13 mouse cellular contexts compared by ENCODE assay signal in genomic region chr8:70003204-70003657, GRCm38 (mm10). TPM values are rescaled to one million over a fixed set of nuclear protein-coding genes. Genes with fewer than 3 reads are reported as not detected.
DNase-seq lines count a peak whose midpoint lies in the region; ATAC-seq and TF ChIP-seq lines count a peak whose summit lies in the region.
"Had no signal": no experiment of that assay in that cellular context is flagged by ENCODE, and none has a peak within 500 bp of the region (broad histone marks: within the 10 kb centered on the region; RNA-seq: fewer than 3 reads in every experiment).

No protein-coding gene starts in this region.

- no peaks in the 10 kb centered on the region for H3K4me1 ChIP-seq in forebrain, postnatal 0 days (ENCODE audit: insufficient read depth)
- H3K4me1 ChIP-seq in forebrain, embryonic 10.5 days, result peaks cover 9% of the 10 kb centered on the region
- peaks cover 16% of the 10 kb centered on the region; the same call in 1 of the 2 replicates for H3K4me1 ChIP-seq in spleen, adult 2 months (ENCODE audit: control insufficient read depth, insufficient read depth, insufficient read length)

- no peak for DNase-seq in forebrain, postnatal 0 days
- no peak for DNase-seq in forebrain, embryonic 10.5 days (ENCODE audit: extremely low spot score, low spot score)
- DNase-seq in spleen, adult 2 months (ENCODE audit: low read depth in 1 of 2, low spot score in 2 of 2), result peak in 1 of 2 experiments; percentile 53
- DNase-seq in spleen, postnatal 14 days (ENCODE audit: low spot score in 2 of 2), result no peak
- peak; percentile 51 for DNase-seq in thymus, postnatal 4 days
- DNase-seq in cerebellum, adult 18-20 months, result no peak
- DNase-seq: cerebellum, adult 2 months; heart, postnatal 4 days had no signal

- no peak overlapping the region for H3K4me2 ChIP-seq in forebrain, postnatal 0 days (ENCODE audit: low read depth)
- H3K4me2 ChIP-seq: embryonic facial prominence, embryonic 15.5 days; limb, embryonic 15.5 days; neural tube, embryonic 13.5 days had no signal

- TF ChIP-seq POLR2A in spleen, adult 2 months (IDR thresholded peaks at IDR 0.05; ENCODE audit: low read depth, low read length), result no peak

- H3K27ac ChIP-seq in forebrain, postnatal 0 days (ENCODE audit: low read depth, low read length), result no peak overlapping the region
- no peak overlapping the region for H3K27ac ChIP-seq in forebrain, embryonic 10.5 days
- peak overlapping the region; percentile 61 for H3K27ac ChIP-seq in spleen, adult 2 months (ENCODE audit: insufficient read depth, low read length)
- H3K27ac ChIP-seq in macrophage, result peak overlapping the region; percentile 99
- H3K27ac ChIP-seq: embryonic facial prominence, embryonic 15.5 days; limb, embryonic 15.5 days; neural tube, embryonic 13.5 days had no signal

- no peaks in the 10 kb centered on the region for H3K36me3 ChIP-seq in forebrain, postnatal 0 days (ENCODE audit: insufficient read depth)
- H3K36me3 ChIP-seq in forebrain, embryonic 10.5 days (replicated peaks), result no peaks in the 10 kb centered on the region
- H3K36me3 ChIP-seq in spleen, adult 2 months (ENCODE audit: control insufficient read depth, insufficient read depth, low read length), result no peaks in the 10 kb centered on the region
- no peaks in the 10 kb centered on the region for H3K36me3 ChIP-seq in macrophage (ENCODE audit: inconsistent target)
- H3K36me3 ChIP-seq: embryonic facial prominence, embryonic 15.5 days; limb, embryonic 15.5 days; neural tube, embryonic 13.5 days had no signal

- no peak overlapping the region for H3K9ac ChIP-seq in forebrain, postnatal 0 days
- H3K9ac ChIP-seq: embryonic facial prominence, embryonic 15.5 days; limb, embryonic 15.5 days; neural tube, embryonic 13.5 days had no signal

- TF ChIP-seq CTCF in forebrain, postnatal 0 days (IDR thresholded peaks at IDR 0.05; ENCODE audit: low read depth), result 0 out of 2 replicates have a peak, but pooled peaks have one; percentile 8
- no peak for TF ChIP-seq CTCF in spleen, adult 2 months (IDR thresholded peaks at IDR 0.05; ENCODE audit: extremely low read depth, insufficient read depth, insufficient read length, insufficient replicate concordance)

- H3K79me2 ChIP-seq in macrophage (ENCODE audit: inconsistent target), result no peaks in the 10 kb centered on the region

- H3K27me3 ChIP-seq in forebrain, postnatal 0 days (ENCODE audit: insufficient read depth, low read length), result no peaks in the 10 kb centered on the region
- H3K27me3 ChIP-seq in forebrain, embryonic 10.5 days (ENCODE audit: poor library complexity, severe bottlenecking), result no peaks in the 10 kb centered on the region
- no peaks in the 10 kb centered on the region for H3K27me3 ChIP-seq in spleen, adult 2 months (ENCODE audit: control insufficient read depth, insufficient read depth, low read length)
- H3K27me3 ChIP-seq: embryonic facial prominence, embryonic 15.5 days; limb, embryonic 15.5 days; neural tube, embryonic 13.5 days had no signal

- ATAC-seq in forebrain, postnatal 0 days, result no peak
- ATAC-seq in erythroblast, adult 5-6 weeks (replicated peaks; ENCODE audit: low FRiP score, poor library complexity, severe bottlenecking), result no peak

- WGBS in forebrain, postnatal 0 days, result 56% methylated on average over 4 of the region's 4 CpGs
- WGBS in forebrain, embryonic 10.5 days, result 56% methylated on average over 4 of the region's 4 CpGs
- 20% methylated on average over 4 of the region's 4 CpGs for WGBS in spleen, adult 2 months
- WGBS in macrophage (ENCODE audit: missing documents), result 24% methylated on average over 4 of the region's 4 CpGs

- no peaks in the 10 kb centered on the region for H3K9me3 ChIP-seq in forebrain, postnatal 0 days (ENCODE audit: low read length)
- H3K9me3 ChIP-seq in forebrain, embryonic 10.5 days, result no peaks in the 10 kb centered on the region
- H3K9me3 ChIP-seq: embryonic facial prominence, embryonic 15.5 days; limb, embryonic 15.5 days; neural tube, embryonic 13.5 days had no signal

- H3K4me3 ChIP-seq in forebrain, postnatal 0 days (ENCODE audit: low read depth, low read length), result no peak overlapping the region
- no peak overlapping the region for H3K4me3 ChIP-seq in forebrain, embryonic 10.5 days
- H3K4me3 ChIP-seq in spleen, adult 2 months (ENCODE audit: extremely low read depth, insufficient read depth, insufficient read length), result no peak overlapping the region
- H3K4me3 ChIP-seq in macrophage (ENCODE audit: inconsistent target), result no peak overlapping the region
- H3K4me3 ChIP-seq: embryonic facial prominence, embryonic 15.5 days; limb, embryonic 15.5 days; neural tube, embryonic 13.5 days had no signal

RNA-seq across cellular contexts. Expression of gene Gatad2a, which starts 7.0 kb away (rescaled TPM):
- total RNA-seq in forebrain, postnatal 0 days (2014; rRNA removed), result 22.9 and 27.8 TPM in 2 replicates
- 21.7 and 24.9 TPM in 2 replicates for polyA plus RNA-seq in forebrain, postnatal 0 days (2015; fragmentation: Nextera tagmentation; extraction: Ambion mirVana)
- 51.7 and 57.1 TPM in 2 replicates for polyA plus RNA-seq in forebrain, embryonic 10.5 days (2016; fragmentation: Nextera tagmentation; extraction: Ambion mirVana)
- 45.8 and 64.6 TPM in 2 replicates for polyA plus RNA-seq in spleen, adult 2 months (2012; rRNA removed)
- total RNA-seq in macrophage (2018; cell fraction: chromatin; rRNA removed), result 100 to 1,000 TPM in 6 of 26 experiments, 10 to 100 TPM in 20; 28.5 to 185 (median 83.8) TPM
- total RNA-seq in macrophage (2018; cell fraction: cytosol; rRNA removed), result 10 to 100 TPM; 60.9 to 96.4 (median 79.3) TPM
- total RNA-seq in macrophage (2018; cell fraction: nucleus; rRNA removed), result 100 to 1,000 TPM in 1 of 26 experiments, 10 to 100 TPM in 25; 33.3 to 121 (median 69.3) TPM
- polyA plus RNA-seq in macrophage (2018), result 38.2 to 65.2 TPM (median 54.8 TPM) in 3 replicates
- total RNA-seq in erythroblast, adult 5-6 weeks (2015; ENCODE audit: low replicate concordance), result 22.8 and 30.2 TPM in 2 replicates
- 25.7 and 31.8 TPM in 2 replicates for total RNA-seq in erythroblast, adult 5-6 weeks (2017; ENCODE audit: low replicate concordance)

RNA-seq across cellular contexts. Expression of gene Mau2, which starts 39.3 kb away (rescaled TPM):
- 137 and 142 TPM in 2 replicates for total RNA-seq in forebrain, postnatal 0 days (2014; rRNA removed)
- polyA plus RNA-seq in forebrain, postnatal 0 days (2015; fragmentation: Nextera tagmentation; extraction: Ambion mirVana), result 46.6 and 56.2 TPM in 2 replicates
- 54.5 and 58.6 TPM in 2 replicates for polyA plus RNA-seq in forebrain, embryonic 10.5 days (2016; fragmentation: Nextera tagmentation; extraction: Ambion mirVana)
- 83.3 and 108 TPM in 2 replicates for polyA plus RNA-seq in spleen, adult 2 months (2012; rRNA removed)
- total RNA-seq in macrophage (2018; cell fraction: chromatin; rRNA removed), result 100 to 1,000 TPM; 120 to 264 (median 199) TPM
- 10 to 100 TPM; 17.3 to 38.8 (median 29.1) TPM for total RNA-seq in macrophage (2018; cell fraction: cytosol; rRNA removed)
- total RNA-seq in macrophage (2018; cell fraction: nucleus; rRNA removed), result 100 to 1,000 TPM in 11 of 26 experiments, 10 to 100 TPM in 15; 63.0 to 154 (median 92.7) TPM
- polyA plus RNA-seq in macrophage (2018), result 11.9 to 29.5 TPM (median 18.7 TPM) in 3 replicates
- 24.0 and 33.9 TPM in 2 replicates for total RNA-seq in erythroblast, adult 5-6 weeks (2015; ENCODE audit: low replicate concordance)
- total RNA-seq in erythroblast, adult 5-6 weeks (2017; ENCODE audit: low replicate concordance), result 47.4 and 49.5 TPM in 2 replicates

RNA-seq across cellular contexts. Expression of gene Sugp1, which starts 39.4 kb away (rescaled TPM):
- total RNA-seq in forebrain, postnatal 0 days (2014; rRNA removed), result 19.9 and 20.9 TPM in 2 replicates
- polyA plus RNA-seq in forebrain, postnatal 0 days (2015; fragmentation: Nextera tagmentation; extraction: Ambion mirVana), result 41.8 and 46.1 TPM in 2 replicates
- 53.4 and 55.3 TPM in 2 replicates for polyA plus RNA-seq in forebrain, embryonic 10.5 days (2016; fragmentation: Nextera tagmentation; extraction: Ambion mirVana)
- 8.9 and 9.4 TPM in 2 replicates for polyA plus RNA-seq in spleen, adult 2 months (2012; rRNA removed)
- total RNA-seq in macrophage (2018; cell fraction: chromatin; rRNA removed), result 10 to 100 TPM; 17.6 to 77.5 (median 50.8) TPM
- total RNA-seq in macrophage (2018; cell fraction: cytosol; rRNA removed), result 10 to 100 TPM; 17.3 to 30.2 (median 25.2) TPM
- total RNA-seq in macrophage (2018; cell fraction: nucleus; rRNA removed), result 10 to 100 TPM in 25 of 26 experiments, 1 to 10 TPM in 1; 9.3 to 47.4 (median 27.3) TPM
- 21.0 to 34.1 TPM (median 22.9 TPM) in 3 replicates for polyA plus RNA-seq in macrophage (2018)
- total RNA-seq in erythroblast, adult 5-6 weeks (2015; ENCODE audit: low replicate concordance), result 8.2 and 10.6 TPM in 2 replicates
- total RNA-seq in erythroblast, adult 5-6 weeks (2017; ENCODE audit: low replicate concordance), result 15.6 and 22.6 TPM in 2 replicates

Comparison
In these comparisons a context has a peak if more than half of its experiments do, and no peak if none do; other contexts are left out.
1. H3K27ac ChIP-seq: peak in spleen, adult 2 months (single experiment) and macrophage (single experiment); none in forebrain, postnatal 0 days (single experiment) and forebrain, embryonic 10.5 days (single experiment).